19 mouse cellular contexts compared by ENCODE assay signal in genomic region chr16:40437879-40438278, GRCm38 (mm10).
DNase-seq lines count a peak whose midpoint lies in the region; ATAC-seq lines count a peak whose summit lies in the region.
"Had no signal": no experiment of that assay in that cellular context is flagged by ENCODE, and none has a peak within 500 bp of the region (broad histone marks: within the 10 kb centered on the region; RNA-seq: fewer than 3 reads in every experiment).

No protein-coding gene starts in this region.

- H3K4me3 ChIP-seq in hindbrain, embryonic 15.5 days, result no peak overlapping the region
- H3K4me3 ChIP-seq in hindbrain, embryonic 11.5 days (ENCODE audit: low read depth, low read length), result no peak overlapping the region
- H3K4me3 ChIP-seq in neural tube, embryonic 13.5 days, result no peak overlapping the region
- peak overlapping the region; percentile 8 for H3K4me3 ChIP-seq in neural tube, embryonic 15.5 days (replicated peaks)
- H3K4me3 ChIP-seq: forebrain, embryonic 10.5 days; forebrain, embryonic 13.5 days had no signal

- H3K27ac ChIP-seq in hindbrain, embryonic 15.5 days (replicated peaks), result no peak overlapping the region
- no peak overlapping the region for H3K27ac ChIP-seq in hindbrain, embryonic 11.5 days (ENCODE audit: low read depth, low read length)
- peak overlapping the region; percentile 57 for H3K27ac ChIP-seq in neural tube, embryonic 13.5 days (replicated peaks)
- peak overlapping the region; percentile 67; the same call in 1 of the 2 replicates for H3K27ac ChIP-seq in neural tube, embryonic 15.5 days (replicated peaks)
- H3K27ac ChIP-seq: forebrain, embryonic 10.5 days; forebrain, embryonic 13.5 days had no signal

- no peak for ATAC-seq in hindbrain, embryonic 15.5 days (ENCODE audit: low FRiP score, low read depth)
- no peak for ATAC-seq in hindbrain, embryonic 11.5 days (ENCODE audit: low FRiP score)
- no peak for ATAC-seq in neural tube, embryonic 13.5 days (ENCODE audit: low read depth)
- peak; percentile 61 for ATAC-seq in neural tube, embryonic 15.5 days (ENCODE audit: low FRiP score)
- ATAC-seq: CD4-positive, CD25-positive, alpha-beta regulatory T cell, adult 4 months; forebrain, embryonic 13.5 days; forebrain, embryonic 16.5 days had no signal

- 73% methylated on average over 10 of the region's 10 CpGs for whole genome bisulfite sequencing in hindbrain, embryonic 15.5 days
- 89% methylated on average over 10 of the region's 10 CpGs for WGBS in hindbrain, embryonic 11.5 days
- WGBS in neural tube, embryonic 13.5 days, result 69% methylated on average over 10 of the region's 10 CpGs
- 64% methylated on average over 10 of the region's 10 CpGs for WGBS in neural tube, embryonic 15.5 days

- H3K9ac ChIP-seq in hindbrain, embryonic 15.5 days, result no peak overlapping the region
- no peak overlapping the region for H3K9ac ChIP-seq in hindbrain, embryonic 11.5 days (ENCODE audit: low read depth, low read length)
- no peak overlapping the region for H3K9ac ChIP-seq in neural tube, embryonic 13.5 days
- H3K9ac ChIP-seq in neural tube, embryonic 15.5 days (replicated peaks), result no peak overlapping the region
- H3K9ac ChIP-seq: forebrain, embryonic 13.5 days had no signal

- H3K4me1 ChIP-seq in hindbrain, embryonic 15.5 days (replicated peaks), result 0 out of 2 replicates have a peak, but pooled peaks cover 5% of the 10 kb centered on the region
- no peaks in the 10 kb centered on the region for H3K4me1 ChIP-seq in hindbrain, embryonic 11.5 days (replicated peaks; ENCODE audit: control insufficient read depth, insufficient read depth, low read length)
- no peaks in the 10 kb centered on the region; the same call in 1 of the 2 replicates for H3K4me1 ChIP-seq in neural tube, embryonic 13.5 days (replicated peaks)
- peaks cover 7% of the 10 kb centered on the region; the same call in 1 of the 2 replicates for H3K4me1 ChIP-seq in neural tube, embryonic 15.5 days
- H3K4me1 ChIP-seq: forebrain, embryonic 10.5 days; forebrain, embryonic 13.5 days had no signal

- 0 out of 2 replicates have a peak overlapping the region, but pooled peaks have one; percentile 29 for H3K4me2 ChIP-seq in hindbrain, embryonic 15.5 days
- no peak overlapping the region for H3K4me2 ChIP-seq in hindbrain, embryonic 11.5 days (replicated peaks; ENCODE audit: low read depth, low read length)
- peak overlapping the region; percentile 36 for H3K4me2 ChIP-seq in neural tube, embryonic 13.5 days
- peak overlapping the region; percentile 39 for H3K4me2 ChIP-seq in neural tube, embryonic 15.5 days
- H3K4me2 ChIP-seq: forebrain, embryonic 13.5 days; heart, embryonic 11.5 days had no signal

- no peak for DNase-seq in hindbrain, embryonic 11.5 days (ENCODE audit: low spot score)
- no peak for DNase-seq in neural tube, embryonic 10.5 days (ENCODE audit: extremely low spot score, low spot score)
- no peak for DNase-seq in embryo, embryonic 10 days (ENCODE audit: low spot score)
- DNase-seq: adrenal gland, adult 2 months; adrenal gland, postnatal 14 days; cerebellum, adult 11-12 months; cerebellum, adult 8-10 months; cerebellum, postnatal 10 days; cerebellum, postnatal 36 days; gastrocnemius, postnatal 14 days; heart, adult 11 months had no signal

- no peaks in the 10 kb centered on the region for H3K27me3 ChIP-seq in hindbrain, embryonic 15.5 days
- no peaks in the 10 kb centered on the region for H3K27me3 ChIP-seq in hindbrain, embryonic 11.5 days (ENCODE audit: control insufficient read depth, insufficient read depth, low read length)
- H3K27me3 ChIP-seq in neural tube, embryonic 13.5 days, result no peaks in the 10 kb centered on the region
- H3K27me3 ChIP-seq in neural tube, embryonic 15.5 days (replicated peaks), result no peaks in the 10 kb centered on the region
- H3K27me3 ChIP-seq: forebrain, embryonic 13.5 days had no signal

- no peaks in the 10 kb centered on the region for H3K36me3 ChIP-seq in hindbrain, embryonic 15.5 days
- no peaks in the 10 kb centered on the region for H3K36me3 ChIP-seq in hindbrain, embryonic 11.5 days (ENCODE audit: control insufficient read depth, insufficient read depth, low read length)
- no peaks in the 10 kb centered on the region for H3K36me3 ChIP-seq in neural tube, embryonic 13.5 days
- no peaks in the 10 kb centered on the region for H3K36me3 ChIP-seq in neural tube, embryonic 15.5 days
- H3K36me3 ChIP-seq: forebrain, embryonic 10.5 days had no signal

- no peaks in the 10 kb centered on the region for H3K9me3 ChIP-seq in hindbrain, embryonic 15.5 days
- no peaks in the 10 kb centered on the region for H3K9me3 ChIP-seq in hindbrain, embryonic 11.5 days (ENCODE audit: control insufficient read depth, low read length)
- H3K9me3 ChIP-seq in neural tube, embryonic 13.5 days, result no peaks in the 10 kb centered on the region
- H3K9me3 ChIP-seq in neural tube, embryonic 15.5 days (replicated peaks), result no peaks in the 10 kb centered on the region
- H3K9me3 ChIP-seq: forebrain, embryonic 10.5 days; forebrain, embryonic 13.5 days had no signal

Comparison
In these comparisons a context has a peak if more than half of its experiments do, and no peak if none do; other contexts are left out.
1. H3K27ac ChIP-seq: peak in neural tube, embryonic 13.5 days (single experiment) and neural tube, embryonic 15.5 days (single experiment); none in hindbrain, embryonic 15.5 days (single experiment) and hindbrain, embryonic 11.5 days (single experiment).